Mouse (Mus musculus) neural tube, embryonic 11.5 days (tissue): ENCODE data around the gene Tmprss11d. TPM values are rescaled to one million over a fixed set of nuclear protein-coding genes. Genes with fewer than 3 reads are reported as not detected.
"Not testable (repeated sequence)": the region's sequence is repeated elsewhere in the genome, so short reads cannot be mapped to it uniquely, and the experiment has no call there.

ENCODE experiments used
- ATAC-seq: fragments of 200-750 bp; cut with Nextera tagmentation; 2 replicates; pipeline ENCODE4 v1.8.0; 2017; ENCODE audit warnings: moderate number of reproducible peaks, mild to moderate bottlenecking, moderate TSS enrichment, moderate library complexity; ENCODE audit not compliant: insufficient read depth, low FRiP score, low TSS enrichment
- DNase-seq: peaks from one replicate; pipeline ENCODE4 v3.0.0-alpha.2; 2015; ENCODE audit warnings: low spot score
- H3K27ac ChIP-seq: fragments of 300-500 bp; sonication (generic); 2 replicates; pipeline ENCODE4 v1.5.1; 2014; ENCODE audit warnings: low read depth, mild to moderate bottlenecking, low read length
- H3K27me3 ChIP-seq: fragments of 300-500 bp; sonication (generic); 2 replicates; pipeline ENCODE4 v1.6.1; 2014; ENCODE audit warnings: mild to moderate bottlenecking, low read length, mixed read lengths; ENCODE audit not compliant: control insufficient read depth, insufficient read depth
- H3K36me3 ChIP-seq: fragments of 300-500 bp; sonication (generic); 2 replicates; pipeline ENCODE4 v1.6.1; 2014; ENCODE audit warnings: mild to moderate bottlenecking, low read length, moderate library complexity, mixed read lengths; ENCODE audit not compliant: control insufficient read depth, insufficient read depth
- H3K4me1 ChIP-seq: fragments of 300-500 bp; sonication (generic); 2 replicates; pipeline ENCODE4 v1.6.1; 2014; ENCODE audit warnings: low read length, mixed read lengths; ENCODE audit not compliant: control insufficient read depth, insufficient read depth
- H3K4me2 ChIP-seq: fragments of 300-500 bp; sonication (generic); 2 replicates; pipeline ENCODE4 v1.6.1; 2014; ENCODE audit warnings: low read depth, mild to moderate bottlenecking, moderate library complexity
- H3K4me3 ChIP-seq: fragments of 300-500 bp; sonication (generic); 2 replicates; pipeline ENCODE4 v1.5.1; 2014; ENCODE audit warnings: low read depth, low read length
- H3K9ac ChIP-seq: fragments of 300-500 bp; sonication (generic); 2 replicates; pipeline ENCODE4 v1.6.1; 2014; ENCODE audit warnings: mild to moderate bottlenecking, low read length
- H3K9me3 ChIP-seq: fragments of 300-500 bp; sonication (generic); 2 replicates; pipeline ENCODE4 v1.6.1; 2016; ENCODE audit warnings: low read length; ENCODE audit not compliant: control insufficient read depth
- WGBS: fragments of 180-500 bp; shearing (Covaris S2); extraction: QIAGEN DNeasy Blood & Tissue Kit; methylation state at CpG from one replicate; pipeline ENCODE4 v1.1.7; 2014; 5-methylcytosine and 5-hydroxymethylcytosine counted together
- polyA plus RNA-seq: library from polyadenylated mRNA; unstranded; fragments of >200 nt; fragmentation: Nextera tagmentation; extraction: Ambion mirVana; gene quantifications from 2 replicates; pipeline ENCODE4 v1.2.1, GENCODE M21; 2014

Tmprss11d gene
- polyA plus RNA-seq, 1 experiment from 2014 or later = not detected

DNA sequence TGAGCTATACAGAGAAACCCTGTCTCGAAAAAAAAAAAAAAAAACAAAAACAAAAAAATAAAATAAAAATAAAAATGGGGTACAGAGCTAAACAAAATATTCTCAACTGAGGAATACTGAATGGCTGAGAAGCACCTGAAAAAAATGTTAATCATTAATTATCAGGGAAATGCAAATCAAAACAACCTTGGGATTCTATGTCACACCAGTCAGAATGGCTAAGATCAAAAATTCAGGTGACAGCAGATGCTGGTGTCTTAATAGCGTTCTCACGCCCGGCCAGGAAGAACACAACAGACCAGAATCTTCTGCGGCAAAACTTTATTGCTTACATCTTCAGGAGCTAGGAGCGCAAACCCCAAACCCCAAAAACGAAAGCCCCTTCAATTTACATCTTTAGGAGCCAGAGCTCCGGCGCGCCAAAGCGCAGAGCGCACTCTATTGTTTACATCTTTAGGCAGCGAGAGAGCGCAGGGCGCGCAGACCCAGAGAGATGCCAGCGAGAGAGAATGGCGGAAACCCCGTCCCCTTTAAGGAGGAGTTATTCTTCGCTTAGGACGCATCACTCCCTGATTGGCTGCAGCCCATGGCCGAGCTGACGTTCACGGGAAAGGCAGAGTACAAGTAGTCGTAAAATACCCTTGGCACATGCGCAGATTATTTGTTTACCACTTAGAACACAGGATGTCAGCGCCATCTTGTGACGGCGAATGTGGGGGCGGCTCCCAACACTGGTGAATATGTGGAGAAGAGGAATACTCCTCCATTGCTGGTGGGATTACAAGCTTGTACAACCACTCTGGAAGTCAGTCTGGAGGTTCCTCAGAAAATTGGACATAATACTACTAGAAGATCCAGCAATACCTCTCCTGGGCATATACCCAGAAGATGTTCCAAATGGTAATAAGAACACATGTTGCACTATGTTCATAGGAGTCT, 54.9 kb downstream of the Tmprss11d start:
- not testable (repeated sequence) for H3K9ac ChIP-seq, H3K4me2 ChIP-seq, DNase-seq, H3K9me3 ChIP-seq, H3K36me3 ChIP-seq, H3K4me1 ChIP-seq, H3K27me3 ChIP-seq, H3K27ac ChIP-seq
- H3K4me3 ChIP-seq = peak overlapping the region; percentile 25
- ATAC-seq = peak; percentile 76
- 51% methylated on average over 25 of the region's 30 CpGs for WGBS

DNA sequence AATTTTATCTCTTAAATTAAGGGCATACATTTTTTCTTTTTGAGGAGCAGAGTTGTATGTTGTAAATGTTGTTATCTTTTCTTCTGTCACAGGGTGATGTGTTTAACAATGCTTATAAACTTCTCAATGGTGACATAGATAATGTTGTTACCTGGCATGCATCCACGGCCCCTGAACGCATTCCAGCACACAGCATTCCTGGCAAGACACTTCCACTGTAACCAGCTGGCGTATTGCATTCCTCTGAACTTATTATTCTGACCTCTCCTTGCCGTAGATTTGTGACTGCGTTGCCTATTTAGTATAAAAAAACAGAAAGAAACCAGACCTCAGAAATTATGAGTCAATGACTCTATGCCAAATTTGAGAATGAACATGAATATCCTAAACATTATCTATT, 67.1 kb downstream of the Tmprss11d start:
- Histone ChIP-seq H3K4me2 (no peak overlapping the region), H3K4me3 (no peak overlapping the region), H3K9ac (no peak overlapping the region), H3K4me1 (no peaks in the 10 kb centered on the region), H3K9me3 (no peaks in the 10 kb centered on the region), H3K27me3 (no peaks in the 10 kb centered on the region), H3K27ac (no peak overlapping the region), H3K36me3 (no peaks in the 10 kb centered on the region)
- ATAC-seq = no peak
- DNase-seq = no peak
- 92% methylated on average over 5 of the region's 5 CpGs for WGBS

DNA sequence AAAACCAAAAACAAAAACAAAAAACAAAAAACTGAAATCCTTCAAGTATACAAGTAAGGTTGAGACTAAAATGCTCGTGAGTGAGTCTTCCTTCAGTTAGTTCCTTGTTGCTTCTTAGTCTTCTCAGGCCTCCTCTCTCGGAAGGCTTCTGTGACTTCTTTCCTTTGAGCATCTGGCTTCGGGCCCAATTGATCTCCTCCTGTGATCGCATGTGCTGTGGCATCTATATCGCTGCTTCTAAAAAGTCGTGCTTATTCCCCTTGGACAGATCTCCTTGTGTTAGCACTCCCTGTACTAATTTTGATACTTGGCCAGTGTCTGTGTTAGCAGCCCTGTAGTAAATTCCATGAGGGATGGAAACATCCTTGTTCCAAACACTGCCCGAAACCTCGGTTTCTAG, 69.3 kb downstream of the Tmprss11d start:
- Histone ChIP-seq H3K4me3 (no peak overlapping the region), H3K9ac (no peak overlapping the region), H3K4me1 (no peaks in the 10 kb centered on the region), H3K27ac (no peak overlapping the region), H3K9me3 (no peaks in the 10 kb centered on the region), H3K27me3 (no peaks in the 10 kb centered on the region), H3K4me2 (no peak overlapping the region), H3K36me3 (no peaks in the 10 kb centered on the region)
- ATAC-seq (no peak), DNase-seq (no peak)
- WGBS = 87% methylated on average over 8 of the region's 8 CpGs

DNA sequence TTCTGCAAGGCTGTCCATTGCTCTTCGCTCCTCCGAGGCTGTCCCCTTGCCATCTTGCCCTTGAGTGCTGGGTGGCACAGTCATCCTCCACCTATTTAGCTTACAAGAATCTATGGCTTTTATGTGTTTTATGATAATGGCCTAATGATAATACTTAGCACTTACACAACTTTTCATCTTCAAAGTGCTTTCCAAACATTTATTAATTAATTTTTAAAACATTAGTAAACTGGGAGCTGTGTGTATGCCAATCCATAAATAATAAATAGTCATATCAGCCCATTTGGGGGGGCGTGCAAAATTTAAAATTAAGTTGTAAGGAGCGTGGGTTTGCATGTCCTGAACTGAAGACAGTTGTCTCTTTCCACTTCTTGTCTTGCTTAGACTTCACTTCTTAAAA, 84.0 kb downstream of the Tmprss11d start, which contains the start of gene Tmprss11c:
Gene Tmprss11c (minus strand): TSS at position 101 of the 400 bp plus-strand sequence.
- Histone ChIP-seq H3K9me3 (no peaks in the 10 kb centered on the region), H3K4me1 (no peaks in the 10 kb centered on the region), H3K9ac (no peak within 1 kb of the TSS), H3K27me3 (no peaks in the 10 kb centered on the region), H3K4me3 (no peak within 1 kb of the TSS), H3K27ac (no peak within 1 kb of the TSS), H3K36me3 (no peaks in the 10 kb centered on the region), H3K4me2 (no peak within 1 kb of the TSS)
- no peak for DNase-seq
- no peak for ATAC-seq
- 84% methylated on average over 4 of the region's 4 CpGs for WGBS

Other genes starting within 250 kb of the Tmprss11d start
- gene Uba6, start 200.6 kb downstream of the Tmprss11d start, polyA plus RNA-seq = 25.0 and 25.7 TPM in 2 replicates
- not detected in 2 replicates for gene Gnrhr, start 175.5 kb downstream of the Tmprss11d start, polyA plus RNA-seq
- gene Tmprss11c, start 84.1 kb downstream of the Tmprss11d start, polyA plus RNA-seq = not detected in 2 replicates
- gene Tmprss11a, start 95.6 kb upstream of the Tmprss11d start, polyA plus RNA-seq = not detected in 2 replicates
- gene Tmprss11g, start 145.2 kb upstream of the Tmprss11d start, polyA plus RNA-seq = not detected in 2 replicates